ENCODE assay signal across 9 mouse cellular contexts in genomic region chr6:120473427-120473826, GRCm38 (mm10). TPM values are rescaled to one million over a fixed set of nuclear protein-coding genes. Genes with fewer than 3 reads are reported as not detected.
DNase-seq lines count a peak whose midpoint lies in the region; ATAC-seq lines count a peak whose summit lies in the region.
"Had no signal": no experiment of that assay in that cellular context is flagged by ENCODE, and none has a peak within 500 bp of the region (broad histone marks: within the 10 kb centered on the region; RNA-seq: fewer than 3 reads in every experiment).

No protein-coding gene starts in this region.

- peak overlapping the region; percentile 6; the same call in 1 of the 2 replicates for H3K27ac ChIP-seq in heart, embryonic 10.5 days
- H3K27ac ChIP-seq in heart, embryonic 12.5 days (ENCODE audit: poor library complexity, severe bottlenecking), result no peak overlapping the region
- no peak overlapping the region for H3K27ac ChIP-seq in embryonic facial prominence, embryonic 11.5 days (replicated peaks; ENCODE audit: low read depth, low read length)

- 0 out of 2 replicates have a peak, but pooled peaks cover 3% of the 10 kb centered on the region for H3K27me3 ChIP-seq in heart, embryonic 10.5 days (ENCODE audit: insufficient read depth, poor library complexity, severe bottlenecking)
- H3K27me3 ChIP-seq in heart, embryonic 12.5 days (replicated peaks), result no peaks in the 10 kb centered on the region
- no peaks in the 10 kb centered on the region for H3K27me3 ChIP-seq in embryonic facial prominence, embryonic 11.5 days (ENCODE audit: control insufficient read depth, insufficient read depth, low read length)

- H3K36me3 ChIP-seq in heart, embryonic 10.5 days, result no peaks in the 10 kb centered on the region
- no peaks in the 10 kb centered on the region for H3K36me3 ChIP-seq in heart, embryonic 12.5 days
- no peaks in the 10 kb centered on the region for H3K36me3 ChIP-seq in embryonic facial prominence, embryonic 11.5 days (replicated peaks; ENCODE audit: control insufficient read depth, insufficient read depth, low read depth, low read length)

- H3K4me3 ChIP-seq in heart, embryonic 10.5 days, result no peak overlapping the region
- H3K4me3 ChIP-seq in heart, embryonic 12.5 days, result no peak overlapping the region
- no peak overlapping the region for H3K4me3 ChIP-seq in embryonic facial prominence, embryonic 11.5 days (ENCODE audit: low read depth, low read length)
- H3K4me3 ChIP-seq: erythroblast, embryonic 14.5 days had no signal

- no peaks in the 10 kb centered on the region for H3K9me3 ChIP-seq in heart, embryonic 10.5 days
- H3K9me3 ChIP-seq in heart, embryonic 12.5 days (replicated peaks), result no peaks in the 10 kb centered on the region
- no peaks in the 10 kb centered on the region for H3K9me3 ChIP-seq in embryonic facial prominence, embryonic 11.5 days (replicated peaks; ENCODE audit: control insufficient read depth, low read length)

- H3K9ac ChIP-seq in heart, embryonic 12.5 days, result no peak overlapping the region
- no peak overlapping the region for H3K9ac ChIP-seq in embryonic facial prominence, embryonic 11.5 days (replicated peaks; ENCODE audit: low read length)

- H3K4me1 ChIP-seq in heart, embryonic 10.5 days, result peaks cover 38% of the 10 kb centered on the region
- peaks cover 39% of the 10 kb centered on the region for H3K4me1 ChIP-seq in heart, embryonic 12.5 days (replicated peaks)
- H3K4me1 ChIP-seq in embryonic facial prominence, embryonic 11.5 days (ENCODE audit: control insufficient read depth, insufficient read depth, low read length), result no peaks in the 10 kb centered on the region; the same call in 1 of the 2 replicates

- no peak for ATAC-seq in heart, embryonic 12.5 days (ENCODE audit: insufficient number of reproducible peaks, low FRiP score)
- ATAC-seq in embryonic facial prominence, embryonic 11.5 days (replicated peaks; ENCODE audit: insufficient number of reproducible peaks, low FRiP score, low TSS enrichment, low read depth), result peak; percentile 49; the same call in 1 of the 2 replicates
- peak; percentile 86 for ATAC-seq in megakaryocyte progenitor cell, adult 5-6 weeks (replicated peaks; ENCODE audit: poor library complexity)

- 37% methylated on average over 5 of the region's 5 CpGs for WGBS in heart, embryonic 10.5 days
- 40% methylated on average over 5 of the region's 5 CpGs for whole genome bisulfite sequencing in heart, embryonic 12.5 days
- 31% methylated on average over 5 of the region's 5 CpGs for WGBS in embryonic facial prominence, embryonic 11.5 days

- no peak overlapping the region for H3K4me2 ChIP-seq in heart, embryonic 12.5 days
- H3K4me2 ChIP-seq in embryonic facial prominence, embryonic 11.5 days (ENCODE audit: low read depth, low read length), result no peak overlapping the region

- no peak for DNase-seq in heart, embryonic 10.5 days (ENCODE audit: low spot score)
- DNase-seq in embryonic facial prominence, embryonic 11.5 days (ENCODE audit: low spot score), result no peak
- peak; percentile 51 for DNase-seq in kidney, postnatal 14 days
- DNase-seq in left cerebral cortex, adult 9 months (ENCODE audit: low spot score in 2 of 2), result no peak
- DNase-seq in layer of hippocampus, postnatal 25 days (ENCODE audit: extremely low spot score in 1 of 2, low spot score in 1 of 2), result no peak
- DNase-seq in right cerebral cortex, postnatal 25 days, result no peak

RNA-seq across cellular contexts. Expression of gene Il17ra, which starts 10.4 kb away (rescaled TPM):
- polyA plus RNA-seq in heart, embryonic 10.5 days (2016; fragmentation: Nextera tagmentation; extraction: Ambion mirVana), result 4.6 and 6.5 TPM in 2 replicates
- 5.9 and 7.3 TPM in 2 replicates for polyA plus RNA-seq in heart, embryonic 12.5 days (2016; fragmentation: Nextera tagmentation; extraction: Ambion mirVana)
- polyA plus RNA-seq in embryonic facial prominence, embryonic 11.5 days (2014; fragmentation: Nextera tagmentation; extraction: Ambion mirVana), result 1.9 and 2.0 TPM in 2 replicates
- 23.1 and 30.3 TPM in 2 replicates for total RNA-seq in megakaryocyte progenitor cell, adult 5-6 weeks (2015)
- total RNA-seq in megakaryocyte progenitor cell, adult 5-6 weeks (2017), result 19.8 and 25.9 TPM in 2 replicates
- 1 to 10 TPM; 4.1 to 7.2 TPM for total RNA-seq in layer of hippocampus, postnatal 25 days (2021)

RNA-seq across cellular contexts. Expression of gene Tmem121b, which starts 20.2 kb away (rescaled TPM):
- polyA plus RNA-seq in heart, embryonic 10.5 days (2016; fragmentation: Nextera tagmentation; extraction: Ambion mirVana), result 0.03 and 0.07 TPM in 2 replicates
- 0.10 and 0.15 TPM in 2 replicates for polyA plus RNA-seq in heart, embryonic 12.5 days (2016; fragmentation: Nextera tagmentation; extraction: Ambion mirVana)
- polyA plus RNA-seq in embryonic facial prominence, embryonic 11.5 days (2014; fragmentation: Nextera tagmentation; extraction: Ambion mirVana), result 0.38 and 0.41 TPM in 2 replicates
- total RNA-seq in megakaryocyte progenitor cell, adult 5-6 weeks (2015), result 0.10 TPM in 1 of 2 replicates, not detected in the other
- 0.08 TPM in 1 of 2 replicates, not detected in the other for total RNA-seq in megakaryocyte progenitor cell, adult 5-6 weeks (2017)
- total RNA-seq in layer of hippocampus, postnatal 25 days (2021), result 10 to 100 TPM; 44.8 to 45.3 TPM
- polyA plus RNA-seq: erythroblast, embryonic 14.5 days had no signal

RNA-seq across cellular contexts. Expression of gene Hdhd5, which starts 57.7 kb away (rescaled TPM):
- 20.5 and 20.6 TPM in 2 replicates for polyA plus RNA-seq in heart, embryonic 10.5 days (2016; fragmentation: Nextera tagmentation; extraction: Ambion mirVana)
- 16.0 and 17.9 TPM in 2 replicates for polyA plus RNA-seq in heart, embryonic 12.5 days (2016; fragmentation: Nextera tagmentation; extraction: Ambion mirVana)
- polyA plus RNA-seq in embryonic facial prominence, embryonic 11.5 days (2014; fragmentation: Nextera tagmentation; extraction: Ambion mirVana), result 13.3 and 14.2 TPM in 2 replicates
- total RNA-seq in megakaryocyte progenitor cell, adult 5-6 weeks (2015), result 4.3 TPM in 2 replicates
- 4.7 and 7.6 TPM in 2 replicates for total RNA-seq in megakaryocyte progenitor cell, adult 5-6 weeks (2017)
- 10 to 100 TPM; 26.2 to 35.9 TPM for total RNA-seq in layer of hippocampus, postnatal 25 days (2021)
